Mouse (Mus musculus) liver, embryonic 14.5 days (tissue): ENCODE results near the gene Slc17a4.

Experiments
- CTCF ChIP-seq: IDR thresholded peaks from 2 replicates; pipeline ENCODE4 v1.5.1; 2016; ENCODE audit warnings: antibody characterized with exemption, low read depth, control low read depth
- EP300 ChIP-seq: IDR thresholded peaks from 2 replicates; pipeline ENCODE4 v1.6.1; 2016; ENCODE audit warnings: antibody characterized with exemption, low read depth

- TF ChIP-seq CTCF = no peak
- TF ChIP-seq EP300 = no peak
These were observed 16.1 kb upstream of the Slc17a4 start for GRCm38 (mm10) chr13:23930904-23931303.
